Mouse (Mus musculus) hindbrain, embryonic 14.5 days (tissue): ENCODE data around the gene Pou2f1. TPM values are rescaled to one million over a fixed set of nuclear protein-coding genes. Genes with fewer than 3 reads are reported as not detected.

Experiments used
- ATAC-seq: fragments of 200-750 bp; cut with Nextera tagmentation; 2 replicates; pipeline ENCODE4 v1.8.0; 2017; ENCODE audit warnings: moderate number of reproducible peaks, mild to moderate bottlenecking, moderate TSS enrichment, moderate library complexity; ENCODE audit not compliant: low FRiP score
- DNase-seq: peaks from one replicate; pipeline ENCODE4 v3.0.0-alpha.2; 2015; ENCODE audit warnings: low spot score
- H3K27ac ChIP-seq: fragments of 300-500 bp; sonication (generic); 2 replicates; pipeline ENCODE4 v1.5.1; 2014; ENCODE audit warnings: mild to moderate bottlenecking, moderate library complexity
- H3K27me3 ChIP-seq: fragments of 300-500 bp; sonication (generic); 2 replicates; pipeline ENCODE4 v1.6.1; 2014; ENCODE audit warnings: mild to moderate bottlenecking, low read length, mixed read lengths; ENCODE audit not compliant: control insufficient read depth, insufficient read depth
- H3K36me3 ChIP-seq: fragments of 300-500 bp; sonication (generic); replicated peaks from 2 replicates; pipeline ENCODE4 v1.6.1; 2014; ENCODE audit not compliant: control insufficient read depth, insufficient read depth
- H3K4me1 ChIP-seq: fragments of 300-500 bp; sonication (generic); replicated peaks from 2 replicates; pipeline ENCODE4 v1.6.1; 2014; ENCODE audit warnings: antibody characterized with exemption, low read length, mixed read lengths; ENCODE audit not compliant: control insufficient read depth, insufficient read depth
- H3K4me2 ChIP-seq: fragments of 300-500 bp; sonication (generic); replicated peaks from 2 replicates; pipeline ENCODE4 v1.6.1; 2014; ENCODE audit warnings: mild to moderate bottlenecking, moderate library complexity
- H3K4me3 ChIP-seq: fragments of 300-500 bp; sonication (generic); replicated peaks from 2 replicates; pipeline ENCODE4 v1.5.1; 2014; ENCODE audit warnings: mild to moderate bottlenecking, low read length
- H3K9ac ChIP-seq: fragments of 300-500 bp; sonication (generic); 2 replicates; pipeline ENCODE4 v1.6.1; 2014
- H3K9me3 ChIP-seq: fragments of 300-500 bp; sonication (generic); 2 replicates; pipeline ENCODE4 v1.6.1; 2016; ENCODE audit warnings: low read length; ENCODE audit not compliant: control insufficient read depth
- WGBS: fragments of 180-500 bp; shearing (Covaris S2); extraction: QIAGEN DNeasy Blood & Tissue Kit; methylation state at CpG from one replicate; pipeline ENCODE4 v1.1.7; 2014; 5-methylcytosine and 5-hydroxymethylcytosine counted together
- polyA plus RNA-seq: library from polyadenylated mRNA; unstranded; fragments of >200 nt; fragmentation: Nextera tagmentation; extraction: Ambion mirVana; gene quantifications from 2 replicates; pipeline ENCODE4 v1.2.1, GENCODE M21; 2014

The Pou2f1 gene
- polyA plus RNA-seq, 1 experiment from 2014 or later = 19.2 TPM

DNA sequence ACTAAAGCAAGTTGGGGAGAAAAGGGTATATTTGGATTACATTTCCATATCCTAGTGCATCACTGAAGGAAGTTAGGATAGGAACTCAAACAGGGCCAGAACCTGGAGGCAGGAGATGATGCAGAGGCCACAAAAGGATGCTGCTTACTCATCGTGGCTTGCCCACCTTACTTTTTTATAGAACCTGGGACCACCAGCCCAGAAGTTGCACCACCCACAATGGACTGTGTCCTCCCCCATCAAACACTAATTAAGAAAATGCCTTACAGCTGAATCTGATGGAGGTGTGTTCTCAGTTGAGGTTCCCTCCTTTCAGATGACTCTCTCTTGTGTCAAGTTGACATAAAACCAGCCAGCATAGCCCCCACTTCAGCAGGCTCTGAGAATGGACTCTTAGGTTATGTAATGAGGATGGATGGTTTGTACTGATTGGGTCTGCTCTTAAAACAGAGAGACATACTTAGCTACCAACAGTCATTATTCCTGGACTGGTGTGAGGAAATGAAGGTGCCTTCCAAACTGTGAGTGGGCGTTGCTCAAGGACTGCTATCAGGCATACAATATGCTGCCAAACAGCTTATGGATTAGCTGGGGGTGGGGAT lies 36.4 kb upstream of the Pou2f1 start:
- ATAC-seq = no peak
- no peak overlapping the region for H3K9ac ChIP-seq
- H3K4me3 ChIP-seq = no peak overlapping the region
- no peaks in the 10 kb centered on the region for H3K27me3 ChIP-seq
- H3K36me3 ChIP-seq = no peaks in the 10 kb centered on the region
- H3K4me1 ChIP-seq = no peaks in the 10 kb centered on the region
- no peak overlapping the region for H3K4me2 ChIP-seq
- 89% methylated on average over 2 of the region's 2 CpGs for WGBS
- no peak for DNase-seq
- no peak overlapping the region for H3K27ac ChIP-seq
- H3K9me3 ChIP-seq = no peaks in the 10 kb centered on the region

DNA sequence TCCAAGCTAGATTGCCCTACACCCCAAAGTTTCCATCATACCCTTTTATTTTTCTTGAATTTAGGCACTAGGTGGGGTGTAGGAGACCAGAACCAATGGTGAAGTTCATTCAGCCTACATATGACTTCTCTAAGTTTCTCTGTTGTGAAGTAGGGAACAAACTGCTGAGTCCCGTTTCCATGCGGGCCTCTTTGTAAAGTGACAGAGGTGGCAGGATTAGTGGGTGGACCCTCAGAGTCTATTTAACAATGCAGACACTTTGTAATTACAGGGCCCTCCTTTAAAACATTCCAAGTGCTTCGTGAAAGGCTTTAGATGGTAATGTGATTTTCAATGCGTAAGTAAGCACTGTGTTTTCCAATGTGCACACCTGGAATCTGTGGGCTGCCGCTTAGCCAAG lies 32.6 kb upstream of the Pou2f1 start:
- H3K9me3 ChIP-seq = no peaks in the 10 kb centered on the region
- H3K4me3 ChIP-seq = no peak overlapping the region
- H3K4me2 ChIP-seq = no peak overlapping the region
- H3K36me3 ChIP-seq = no peaks in the 10 kb centered on the region
- no peak overlapping the region for H3K9ac ChIP-seq
- DNase-seq = no peak
- ATAC-seq = no peak
- H3K4me1 ChIP-seq = no peaks in the 10 kb centered on the region
- WGBS = 30% methylated on average over 5 of the region's 5 CpGs
- H3K27me3 ChIP-seq = no peaks in the 10 kb centered on the region
- no peak overlapping the region for H3K27ac ChIP-seq

DNA sequence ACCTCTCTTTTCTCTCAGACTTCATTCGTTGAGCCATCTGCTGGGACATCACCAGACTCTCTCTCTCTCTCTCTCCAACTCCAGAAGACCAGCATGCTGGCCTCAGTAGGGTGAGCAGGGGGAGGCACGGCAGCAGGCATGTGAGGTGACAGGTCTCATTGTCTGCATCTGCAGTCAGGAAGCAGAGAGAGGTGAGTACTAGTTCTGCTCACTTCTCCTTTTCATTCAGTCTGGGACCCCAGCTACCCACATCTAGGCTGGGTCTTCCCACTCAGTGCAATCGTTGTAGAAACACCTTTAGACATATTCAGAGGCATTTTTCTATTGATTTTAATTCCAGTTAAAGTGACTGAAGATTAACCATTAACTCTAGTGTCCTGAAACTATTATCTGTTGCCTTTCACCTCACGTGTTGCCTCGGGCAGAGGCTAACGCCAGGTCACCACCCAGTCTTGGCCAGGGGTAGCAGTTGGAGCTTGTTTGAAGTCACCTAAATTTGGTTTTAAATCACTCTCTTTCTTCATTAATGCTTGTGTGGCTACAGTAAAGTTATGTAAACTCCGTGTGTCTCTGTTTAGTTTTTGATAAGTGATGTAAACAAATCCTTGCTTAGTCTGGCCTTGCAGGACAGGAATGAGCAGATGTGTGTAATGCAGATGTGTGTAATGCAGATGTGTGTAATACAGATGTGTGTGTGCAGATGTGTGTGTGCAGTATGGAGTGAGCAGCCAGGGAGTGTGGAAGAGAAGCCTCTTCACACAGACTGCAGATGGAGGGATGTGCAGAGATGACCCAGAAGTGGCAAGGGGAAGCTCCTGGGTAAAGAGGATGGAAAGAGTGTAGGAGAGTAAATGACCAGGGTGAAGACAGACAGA lies 29.4 kb upstream of the Pou2f1 start:
- no peak for ATAC-seq
- H3K4me2 ChIP-seq = no peak overlapping the region
- DNase-seq = no peak
- no peaks in the 10 kb centered on the region for H3K9me3 ChIP-seq
- 63% methylated on average over 7 of the region's 7 CpGs for WGBS
- H3K4me3 ChIP-seq = no peak overlapping the region
- H3K4me1 ChIP-seq = no peaks in the 10 kb centered on the region
- no peaks in the 10 kb centered on the region for H3K27me3 ChIP-seq
- no peak overlapping the region for H3K9ac ChIP-seq
- no peak overlapping the region for H3K27ac ChIP-seq
- H3K36me3 ChIP-seq = no peaks in the 10 kb centered on the region

DNA sequence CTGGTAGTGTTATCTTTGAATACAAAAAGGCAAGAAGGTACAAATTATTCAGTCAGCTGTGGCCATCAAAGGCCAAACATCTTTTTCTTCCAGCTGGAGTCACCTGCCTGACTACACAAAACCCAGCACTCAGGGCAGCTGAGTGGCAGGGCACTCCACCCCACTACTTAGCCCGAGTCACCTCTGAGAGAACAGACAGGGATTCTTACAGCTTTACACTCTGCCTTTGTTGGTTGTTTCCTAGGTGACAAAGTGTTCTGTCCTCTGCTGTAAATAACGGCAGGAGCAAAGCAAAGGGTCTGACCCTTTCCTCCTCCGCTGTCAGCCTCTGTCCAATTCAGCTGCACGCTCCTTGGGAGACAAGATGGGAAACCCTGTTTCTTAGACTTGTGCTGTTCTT lies 21.5 kb upstream of the Pou2f1 start:
- no peaks in the 10 kb centered on the region for H3K4me1 ChIP-seq
- no peak overlapping the region for H3K4me2 ChIP-seq
- no peak overlapping the region for H3K9ac ChIP-seq
- no peak overlapping the region for H3K4me3 ChIP-seq
- no peaks in the 10 kb centered on the region for H3K36me3 ChIP-seq
- ATAC-seq = no peak
- 22% methylated on average over 4 of the region's 4 CpGs for WGBS
- H3K9me3 ChIP-seq = no peaks in the 10 kb centered on the region
- DNase-seq = no peak
- no peaks in the 10 kb centered on the region for H3K27me3 ChIP-seq
- no peak overlapping the region for H3K27ac ChIP-seq

DNA sequence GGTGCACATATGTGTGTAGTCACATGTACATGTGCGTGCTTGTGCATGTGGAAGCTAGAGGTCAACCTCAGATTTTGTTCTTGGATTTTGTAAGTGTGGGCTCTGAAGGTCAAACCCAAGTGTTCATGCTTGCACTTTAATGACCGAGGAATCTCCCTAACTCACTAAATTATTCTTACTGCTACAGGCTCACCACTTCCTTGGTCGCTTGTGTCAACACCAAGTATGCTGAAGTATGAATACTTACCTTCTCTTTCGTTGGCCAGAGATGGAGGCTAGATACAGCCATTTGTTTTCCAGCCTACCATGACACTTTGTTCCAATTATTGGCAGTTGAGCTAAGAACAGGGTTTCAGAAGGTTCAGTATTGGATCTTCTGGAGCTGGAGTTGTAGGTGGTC lies 14.7 kb upstream of the Pou2f1 start:
- Histone ChIP-seq H3K27me3 (no peaks in the 10 kb centered on the region), H3K4me1 (no peaks in the 10 kb centered on the region), H3K4me3 (no peak overlapping the region), H3K27ac (no peak overlapping the region), H3K4me2 (no peak overlapping the region), H3K9me3 (no peaks in the 10 kb centered on the region), H3K36me3 (no peaks in the 10 kb centered on the region), H3K9ac (no peak overlapping the region)
- ATAC-seq (no peak), DNase-seq (no peak)
- WGBS = 90% methylated on average over 4 of the region's 4 CpGs

DNA sequence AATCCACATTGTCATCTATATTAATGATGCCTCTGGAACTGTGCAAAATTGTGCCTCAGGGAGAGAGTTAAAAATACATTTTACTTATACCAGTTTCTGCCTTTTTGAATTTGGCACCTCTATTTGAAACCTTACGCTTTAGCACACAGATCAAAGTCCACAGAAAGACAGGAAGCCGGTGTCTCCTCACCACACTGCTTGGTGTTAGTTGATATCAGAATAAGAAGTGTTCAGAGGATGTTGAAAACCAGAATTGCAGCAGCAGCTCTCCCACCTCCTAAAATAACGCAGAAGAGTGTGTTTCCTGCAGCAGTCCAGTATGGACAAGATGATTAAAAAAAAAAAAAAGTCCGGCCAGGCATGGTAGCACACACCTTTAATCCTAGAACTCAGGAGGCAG lies 13.8 kb upstream of the Pou2f1 start:
- DNase-seq (no peak), ATAC-seq (no peak)
- Histone ChIP-seq H3K9me3 (no peaks in the 10 kb centered on the region), H3K4me1 (no peaks in the 10 kb centered on the region), H3K9ac (no peak overlapping the region), H3K27ac (no peak overlapping the region), H3K36me3 (no peaks in the 10 kb centered on the region), H3K4me2 (no peak overlapping the region), H3K27me3 (no peaks in the 10 kb centered on the region), H3K4me3 (no peak overlapping the region)
- WGBS = 82% methylated on average over 4 of the region's 4 CpGs

DNA sequence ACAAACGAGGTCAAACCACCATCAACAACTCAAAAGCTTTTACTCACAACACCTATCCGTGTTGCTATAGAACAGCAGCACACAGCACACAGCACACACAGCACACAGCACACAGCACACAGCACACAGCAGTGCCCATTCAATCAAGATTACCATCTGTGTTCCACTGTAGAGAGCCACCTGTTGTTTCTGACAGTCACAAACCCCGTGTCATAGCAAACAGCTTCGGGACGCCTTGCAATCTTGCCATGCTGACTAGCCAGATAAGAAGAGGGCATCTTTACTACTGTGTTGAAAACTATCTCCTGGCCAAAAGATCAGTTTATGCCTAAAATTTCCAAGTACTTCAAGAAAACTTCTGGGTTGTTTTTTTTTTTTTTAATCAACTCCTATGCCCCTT lies 12.1 kb upstream of the Pou2f1 start:
- Histone ChIP-seq H3K36me3 (no peaks in the 10 kb centered on the region), H3K4me2 (no peak overlapping the region), H3K4me1 (no peaks in the 10 kb centered on the region), H3K9me3 (no peaks in the 10 kb centered on the region), H3K27ac (no peak overlapping the region), H3K4me3 (no peak overlapping the region), H3K9ac (no peak overlapping the region), H3K27me3 (no peaks in the 10 kb centered on the region)
- ATAC-seq (no peak), DNase-seq (no peak)
- WGBS = 60% methylated on average over 5 of the region's 5 CpGs

DNA sequence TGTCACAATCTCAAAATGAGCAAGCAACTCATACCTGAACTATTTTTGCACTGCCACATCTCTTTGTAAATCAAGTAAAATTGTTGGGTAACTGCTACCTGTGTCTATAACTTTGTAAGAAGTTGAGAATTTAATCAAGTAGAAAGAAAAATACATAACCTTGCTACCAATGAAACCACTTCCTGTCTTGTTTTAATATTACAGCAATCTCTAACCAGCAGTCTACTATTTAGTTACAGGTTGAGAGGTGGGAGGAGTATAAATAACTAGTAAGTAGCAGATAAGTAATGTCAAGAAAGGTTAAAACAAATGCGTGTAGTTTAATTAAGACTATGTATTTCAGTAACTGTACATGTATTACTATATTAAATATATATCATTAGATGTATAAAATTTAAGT lies 7.6 kb upstream of the Pou2f1 start:
- Histone ChIP-seq H3K4me2 (no peak overlapping the region), H3K9me3 (no peaks in the 10 kb centered on the region), H3K27ac (no peak overlapping the region), H3K9ac (no peak overlapping the region), H3K36me3 (no peaks in the 10 kb centered on the region), H3K4me1 (no peaks in the 10 kb centered on the region), H3K4me3 (no peak overlapping the region), H3K27me3 (no peaks in the 10 kb centered on the region)
- WGBS = 98% methylated on average over 1 of the region's 1 CpGs
- ATAC-seq (no peak), DNase-seq (no peak)

DNA sequence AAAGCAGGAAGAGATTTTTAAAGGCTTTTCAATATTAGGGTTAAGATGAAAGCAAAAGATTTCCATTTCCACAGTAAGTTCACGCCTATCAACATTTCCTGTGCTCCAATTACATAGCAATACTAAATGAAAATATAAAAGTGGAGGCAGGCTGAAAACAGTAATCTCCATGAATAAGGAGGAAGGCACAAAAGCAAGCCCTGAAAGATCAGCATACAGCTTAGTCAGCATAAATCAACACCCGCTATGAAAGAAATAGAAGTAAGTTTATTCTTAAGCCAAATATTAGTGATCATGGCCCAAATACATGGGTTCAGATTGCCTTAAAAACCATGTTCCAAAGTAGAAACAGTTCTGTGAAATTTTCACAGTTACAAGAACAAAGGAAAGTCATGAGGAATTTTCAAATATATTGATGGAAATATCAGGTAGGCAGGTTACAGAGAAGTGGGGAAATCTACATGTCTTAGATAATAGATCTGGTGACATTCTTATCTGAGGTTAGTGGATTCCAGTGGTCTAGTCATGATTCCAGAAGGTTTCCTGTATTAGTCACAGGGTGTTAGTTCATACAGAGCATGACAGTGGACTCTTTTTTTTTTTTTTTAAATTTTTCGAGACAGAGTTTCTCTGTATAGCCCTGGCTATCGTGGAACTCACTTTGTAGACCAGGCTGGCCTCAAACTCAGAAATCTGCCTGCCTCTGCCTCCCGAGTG lies 6.3 kb upstream of the Pou2f1 start:
- DNase-seq (no peak), ATAC-seq (no peak)
- H3K4me3 ChIP-seq = no peak overlapping the region
- no peaks in the 10 kb centered on the region for H3K36me3 ChIP-seq
- H3K27me3 ChIP-seq = no peaks in the 10 kb centered on the region
- no peak overlapping the region for H3K4me2 ChIP-seq
- 90% methylated on average over 5 of the region's 5 CpGs for WGBS
- no peaks in the 10 kb centered on the region for H3K9me3 ChIP-seq
- H3K9ac ChIP-seq = no peak overlapping the region
- H3K4me1 ChIP-seq = no peaks in the 10 kb centered on the region
- no peak overlapping the region for H3K27ac ChIP-seq
